Comparison of ENCODE assay signal across 1 mouse cellular context in genomic region chr2:73807609-73808008, GRCm38 (mm10).
TF ChIP-seq lines count a peak whose summit lies in the region.

No protein-coding gene starts in this region.

TF ChIP-seq in ES-E14, 5 proteins besides CTCF, POLR2A, EP300 and RAD21:
- TF ChIP-seq MAFK (IDR thresholded peaks at IDR 0.05; ENCODE audit: insufficient read depth, low read depth, low read length), result peak; percentile 92
- TF ChIP-seq ZC3H11A (IDR thresholded peaks at IDR 0.05; ENCODE audit: borderline replicate concordance, low read depth, low read length), result no peak
- TF ChIP-seq CHD2 (IDR thresholded peaks at IDR 0.05; ENCODE audit: low read depth, low read length), result no peak
- TF ChIP-seq HCFC1 (IDR thresholded peaks at IDR 0.05; ENCODE audit: borderline replicate concordance, insufficient read depth, low read length), result no peak
- TF ChIP-seq ZNF384 (IDR thresholded peaks at IDR 0.05; ENCODE audit: low read depth, low read length), result no peak
